Mouse (Mus musculus) stomach, postnatal 0 days (tissue): ENCODE data around the gene Col18a1.

Source experiments
- CTCF ChIP-seq: IDR thresholded peaks from 2 replicates; pipeline ENCODE4 v1.5.1; 2016; ENCODE audit warnings: antibody characterized with exemption, low read depth, mild to moderate bottlenecking, moderate library complexity
- EP300 ChIP-seq: optimal IDR thresholded peaks from 2 replicates; pipeline ENCODE3; 2016; ENCODE audit warnings: antibody characterized with exemption

DNA sequence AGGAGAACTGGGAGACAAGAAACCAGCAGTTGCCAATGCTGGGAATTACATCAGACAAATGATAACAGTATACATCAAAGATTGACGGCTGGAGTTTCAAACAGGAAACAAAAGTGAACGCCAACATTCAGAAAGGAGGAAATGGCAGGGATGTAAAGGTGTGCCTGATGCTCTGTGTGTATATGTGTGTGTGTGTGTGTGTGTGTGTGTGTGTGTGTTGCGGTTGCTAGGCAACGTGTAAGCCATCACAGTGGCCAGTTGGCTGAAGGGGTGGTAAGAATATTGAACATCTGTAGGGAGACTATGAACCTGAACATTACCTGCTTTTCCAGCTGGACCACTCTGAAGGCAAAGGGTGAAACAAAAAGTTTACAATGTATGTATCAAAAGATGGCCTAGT, 37.6 kb upstream of the Col18a1 start:
- TF ChIP-seq EP300 (no peak), CTCF (no peak)
